Mouse (Mus musculus) heart, adult 2 months (tissue): Measurements from ENCODE around the gene Pex11b. TPM values are rescaled to one million over a fixed set of nuclear protein-coding genes. Genes with fewer than 3 reads are reported as not detected.

Experiments
- DNase-seq, 2 experiments: peaks; one replicate each; pipeline ENCODE4 v3.0.0; 2021
- H3K27ac ChIP-seq: fragments of 200-600 bp; 2 replicates; pipeline ENCODE4 v1.8.1; 2022
- H3K27me3 ChIP-seq: fragments of 200-500 bp; 2 replicates; pipeline ENCODE4 v1.6.1; 2012; ENCODE audit warnings: mild to moderate bottlenecking, low read length, inconsistent platforms, mixed read lengths; ENCODE audit not compliant: control insufficient read depth, insufficient read depth
- H3K36me3 ChIP-seq: fragments of 200-500 bp; 2 replicates; pipeline ENCODE4 v1.6.1; 2012; ENCODE audit warnings: low read length, inconsistent platforms; ENCODE audit not compliant: control insufficient read depth, insufficient read depth
- H3K4me1 ChIP-seq: fragments of 200-500 bp; 2 replicates; pipeline ENCODE4 v1.6.1; 2011; ENCODE audit warnings: low read length; ENCODE audit not compliant: control insufficient read depth, insufficient read depth
- H3K4me3 ChIP-seq: fragments of 200-600 bp; 2 replicates; pipeline ENCODE4 v1.8.1; 2022
- H3K79me2 ChIP-seq: fragments of 200-500 bp; replicated peaks from 2 replicates; pipeline ENCODE4 v1.6.1; 2012; ENCODE audit warnings: mild to moderate bottlenecking, inconsistent platforms, low read length, moderate library complexity, mixed read lengths; ENCODE audit not compliant: control insufficient read depth, insufficient read depth
- H3K9ac ChIP-seq: fragments of 200-500 bp; 2 replicates; pipeline ENCODE4 v1.6.1; 2012; ENCODE audit warnings: low read depth, mild to moderate bottlenecking, control low read depth, inconsistent platforms, low read length, mixed read lengths
- CTCF ChIP-seq: fragments of 200-600 bp; IDR thresholded peaks from 2 replicates; pipeline ENCODE4 v1.8.1; 2022; ENCODE audit warnings: antibody characterized with exemption, mild to moderate bottlenecking, moderate library complexity
- EP300 ChIP-seq: fragments of 200-500 bp; IDR thresholded peaks from 2 replicates; pipeline ENCODE4 v1.6.1; 2011; ENCODE audit warnings: low read depth, low read length, control low read depth; ENCODE audit not compliant: insufficient read depth
- POLR2A ChIP-seq: fragments of 200-500 bp; IDR thresholded peaks from 2 replicates; pipeline ENCODE4 v1.6.1; 2011; ENCODE audit warnings: mild to moderate bottlenecking, low read depth, low read length, control low read depth; ENCODE audit not compliant: insufficient read depth
- WGBS: fragments of 180-500 bp; shearing (Covaris S2); methylation state at CpG from one replicate; pipeline ENCODE4 v1.1.7; 2018; 5-methylcytosine and 5-hydroxymethylcytosine counted together
- intact Hi-C: fragments of 180-260 bp; cut with DNase I; formaldehyde crosslinking; loops from one replicate; pipeline ENCODE4 v1.15.1; 2025
- polyA plus RNA-seq: library from polyadenylated mRNA; depleted of rRNA; stranded (reverse); fragments of >200 nt; gene quantifications from 2 replicates; pipeline ENCODE4 v1.2.3, GENCODE M21; 2012
- total RNA-seq, 2 experiments: library from RNA; stranded (reverse); gene quantifications; 2 replicates each; pipeline ENCODE4 v1.2.3; 2021

Pex11b gene
- total and polyA plus RNA-seq, 3 experiments, result 32.2 to 41.3 (median 36.4) TPM

DNA sequence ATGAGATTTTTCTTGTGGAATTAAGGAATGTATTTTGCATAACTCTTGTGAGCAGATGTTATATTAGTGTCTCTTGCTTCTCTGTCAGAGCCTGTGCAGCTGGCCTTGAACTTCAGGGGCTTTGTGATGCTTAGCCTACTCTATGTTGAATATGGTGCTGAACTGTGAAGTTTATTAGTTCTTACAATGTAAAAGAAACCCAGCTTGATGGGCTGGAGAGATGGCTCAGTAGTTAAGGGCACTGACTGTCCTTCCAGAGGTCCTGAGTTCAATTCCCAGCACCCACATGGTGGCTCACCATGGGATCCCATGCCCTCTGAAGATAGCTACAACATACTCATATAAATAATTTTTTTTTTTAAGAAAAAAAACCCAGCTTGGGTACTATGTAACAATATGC lies 3.1 kb upstream of the Pex11b start:
- H3K79me2 ChIP-seq, result peaks cover 1% of the 10 kb centered on the region; the same call in 1 of the 2 replicates
- DNase-seq, result no peak
- H3K27me3 ChIP-seq, result no peaks in the 10 kb centered on the region
- TF ChIP-seq EP300 (no peak), CTCF (no peak), POLR2A (no peak)
- no peak overlapping the region for H3K4me3 ChIP-seq
- intact Hi-C loops, result no loop called here
- H3K36me3 ChIP-seq, result peaks cover 12% of the 10 kb centered on the region; the same call in 1 of the 2 replicates
- H3K27ac ChIP-seq, result no peak overlapping the region
- H3K9ac ChIP-seq, result no peak overlapping the region
- H3K4me1 ChIP-seq, result peaks cover 7% of the 10 kb centered on the region

DNA sequence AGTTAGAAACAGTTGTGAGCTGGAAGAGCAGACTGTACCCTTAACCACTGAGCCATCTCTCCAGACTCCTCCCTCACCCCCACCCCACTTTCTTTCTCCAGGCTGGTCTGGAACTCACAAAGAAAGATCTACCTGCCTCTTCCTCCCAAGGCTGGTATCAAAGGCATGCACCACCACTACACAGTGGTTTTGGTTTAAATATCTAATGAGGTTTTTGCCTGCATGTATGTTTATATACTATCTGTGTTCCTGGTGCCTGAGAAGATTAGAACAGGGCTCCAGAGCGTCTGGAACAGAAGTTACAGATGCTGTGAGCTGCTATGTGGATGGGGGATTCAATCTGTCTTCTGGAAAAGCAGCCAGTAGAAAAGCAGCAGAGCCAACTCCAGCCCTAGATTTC lies 1.2 kb upstream of the Pex11b start:
- intact Hi-C loops, result no loop called here

DNA sequence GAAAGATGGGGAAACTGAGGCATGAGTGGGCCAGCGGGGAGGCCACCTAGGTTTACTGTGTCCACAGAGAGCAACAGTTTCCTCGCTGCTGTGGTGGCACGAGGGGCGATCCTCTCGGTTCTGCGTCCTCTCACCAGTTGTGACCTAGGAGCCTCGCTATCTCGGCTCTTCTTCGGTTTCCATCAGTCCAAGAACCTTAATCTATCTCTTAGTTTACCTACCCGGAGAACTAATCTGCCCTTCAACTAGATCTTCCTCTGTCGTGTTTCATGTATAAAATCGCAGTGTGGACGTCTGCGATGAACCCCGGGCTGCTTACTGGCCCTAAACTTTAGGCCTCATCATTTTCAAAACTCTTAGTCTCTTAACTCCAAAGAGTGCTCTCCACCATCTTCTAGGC lies 730 bp downstream of the Pex11b start:
- peak overlapping the region; percentile 95 for H3K4me3 ChIP-seq
- H3K27ac ChIP-seq, result peak overlapping the region; percentile 94
- H3K9ac ChIP-seq, result peak overlapping the region; percentile 94
- H3K79me2 ChIP-seq, result peaks cover 1% of the 10 kb centered on the region; the same call in 1 of the 2 replicates
- peaks cover 6% of the 10 kb centered on the region for H3K4me1 ChIP-seq
- intact Hi-C loops, result no loop called here
- peaks cover 8% of the 10 kb centered on the region; the same call in 1 of the 2 replicates for H3K36me3 ChIP-seq
- H3K27me3 ChIP-seq, result no peaks in the 10 kb centered on the region
- WGBS, result 3% methylated on average over 15 of the region's 15 CpGs
- no peak for DNase-seq
- TF ChIP-seq EP300 (no peak), POLR2A (no peak), CTCF (no peak)

More for the DNA sequence above, 1.2 kb upstream of the Pex11b start:
- H3K9ac ChIP-seq, result no peak overlapping the region
- H3K27me3 ChIP-seq, result no peaks in the 10 kb centered on the region
- DNase-seq, result no peak
- peaks cover 12% of the 10 kb centered on the region; the same call in 1 of the 2 replicates for H3K36me3 ChIP-seq
- H3K79me2 ChIP-seq, result peaks cover 1% of the 10 kb centered on the region; the same call in 1 of the 2 replicates
- H3K27ac ChIP-seq, result no peak overlapping the region
- no peak overlapping the region for H3K4me3 ChIP-seq
- peaks cover 7% of the 10 kb centered on the region for H3K4me1 ChIP-seq
- whole genome bisulfite sequencing, result 69% methylated on average over 1 of the region's 1 CpGs
- no peak for TF ChIP-seq CTCF
- no peak for TF ChIP-seq EP300
- TF ChIP-seq POLR2A, result no peak

DNA sequence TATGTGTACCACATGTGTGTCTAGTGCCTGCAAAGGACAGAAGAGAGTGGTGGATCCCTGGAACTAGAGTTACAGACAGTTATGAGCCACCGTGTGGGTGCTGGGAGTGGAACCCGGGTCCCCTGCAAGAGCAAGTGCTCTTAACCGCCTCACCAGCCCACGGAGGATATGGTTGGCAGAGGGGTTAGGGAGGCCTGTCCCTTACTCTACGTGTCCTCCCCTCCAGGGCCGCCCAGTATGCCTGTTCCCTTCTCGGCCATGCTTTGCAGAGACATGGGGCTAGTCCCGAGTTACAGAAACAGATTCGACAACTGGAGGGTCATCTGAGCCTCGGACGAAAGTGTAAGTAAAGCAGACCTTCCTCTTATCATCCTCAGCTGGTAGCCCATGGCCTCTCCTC lies 1.3 kb downstream of the Pex11b start:
- H3K27me3 ChIP-seq, result no peaks in the 10 kb centered on the region
- no peak overlapping the region for H3K27ac ChIP-seq
- 61% methylated on average over 11 of the region's 11 CpGs for WGBS
- H3K4me1 ChIP-seq, result peaks cover 6% of the 10 kb centered on the region
- no peak overlapping the region for H3K9ac ChIP-seq
- intact Hi-C loops, result no loop called here
- H3K4me3 ChIP-seq, result peak overlapping the region; percentile 95
- H3K79me2 ChIP-seq, result peaks cover 1% of the 10 kb centered on the region
- DNase-seq, result no peak
- TF ChIP-seq EP300 (no peak), POLR2A (no peak), CTCF (no peak)
- H3K36me3 ChIP-seq, result peaks cover 4% of the 10 kb centered on the region; the same call in 1 of the 2 replicates

DNA sequence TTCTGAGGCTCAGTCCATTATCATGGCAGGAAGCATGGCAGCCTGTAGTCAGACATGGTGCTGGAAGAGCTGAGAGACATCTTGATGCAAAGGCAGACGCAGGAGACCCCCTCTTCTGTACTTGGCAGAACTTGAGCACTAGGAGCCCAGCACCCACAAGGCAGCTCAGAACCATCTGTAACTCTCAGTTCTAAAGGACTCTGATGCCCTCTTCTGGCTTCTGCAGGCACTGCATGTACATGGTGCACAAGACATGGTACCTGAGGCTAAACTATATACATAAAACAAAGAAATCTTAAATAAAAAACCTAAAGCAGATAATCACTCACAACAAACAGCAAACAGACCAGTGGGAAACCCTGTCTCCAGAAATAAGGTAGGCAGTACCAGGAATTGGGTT lies 4.0 kb downstream of the Pex11b start:
- WGBS, result 85% methylated on average over 1 of the region's 1 CpGs
- Histone ChIP-seq H3K27ac (no peak overlapping the region), H3K79me2 (peaks cover 1% of the 10 kb centered on the region), H3K36me3 (no peaks in the 10 kb centered on the region), H3K27me3 (no peaks in the 10 kb centered on the region), H3K4me1 (peaks cover 6% of the 10 kb centered on the region), H3K4me3 (no peak overlapping the region), H3K9ac (no peak overlapping the region)
- intact Hi-C loops, result loop anchor here (1.0 kb wide), 2 partner anchors 59 to 92 kb away; no protein-coding TSS in a partner anchor
- TF ChIP-seq CTCF (peak; percentile 95), EP300 (peak; percentile 60; the same call in 1 of the 2 replicates), POLR2A (no peak)
- DNase-seq, result peak; percentile 61 to 77

DNA sequence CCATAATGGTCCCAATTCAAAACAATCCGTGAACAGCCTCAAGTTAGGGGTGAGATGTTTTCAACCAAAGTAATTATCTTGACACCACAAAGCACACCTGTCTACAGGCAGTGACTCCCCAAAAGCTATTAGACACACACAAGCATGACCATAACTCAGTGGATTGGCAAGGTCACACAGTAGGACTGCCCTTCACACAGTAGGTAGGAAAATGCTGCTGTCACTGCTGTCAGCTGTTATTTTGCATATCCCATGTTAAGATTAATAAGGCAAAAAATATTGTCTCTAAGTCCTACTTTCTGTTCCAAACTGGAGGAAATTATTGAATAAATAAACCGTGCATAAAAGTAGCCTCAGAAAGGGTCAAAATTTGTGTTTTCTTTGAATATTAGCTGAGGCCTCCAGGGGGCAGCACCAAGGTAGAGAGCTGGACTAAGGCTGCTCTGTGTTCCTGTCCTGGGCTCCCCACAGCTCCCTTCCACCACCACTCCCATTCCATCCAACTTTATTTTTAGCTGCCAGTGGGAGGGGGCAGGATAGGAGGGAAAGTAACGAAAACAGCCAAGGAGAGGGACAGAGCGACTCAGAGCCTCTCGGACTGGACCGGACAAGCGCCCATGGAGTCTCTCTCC lies 10.0 kb downstream of the Pex11b start, which contains the start of gene Itga10:
Gene Itga10 (plus strand): TSS at position 567 of the 632 bp plus-strand sequence.
- H3K27ac ChIP-seq, result no peak within 1 kb of the TSS

More for the DNA sequence above, 10.0 kb downstream of the Pex11b start, which contains the start of gene Itga10:
- 48% methylated on average over 7 of the region's 7 CpGs for WGBS
- Histone ChIP-seq H3K4me1 (peaks cover 2% of the 10 kb centered on the region), H3K9ac (no peak within 1 kb of the TSS), H3K79me2 (no peaks in the 10 kb centered on the region; the same call in 1 of the 2 replicates), H3K36me3 (no peaks in the 10 kb centered on the region), H3K27me3 (no peaks in the 10 kb centered on the region), H3K4me3 (no peak within 1 kb of the TSS)
- peak; percentile 78 for TF ChIP-seq CTCF
- no peak for TF ChIP-seq EP300
- intact Hi-C loops, result loop anchor here (5.0 kb wide), 1 partner anchor 62 kb away; the partner anchor contains the start of gene Nudt17
- DNase-seq, result peak; percentile 23 to 49
